Mouse (Mus musculus): ENCODE data around the gene T. TPM values are rescaled to one million over a fixed set of nuclear protein-coding genes. Genes with fewer than 3 reads are reported as not detected.

T gene
- total RNA-seq, 2 experiments from 2014 or later = not detected

DNA sequence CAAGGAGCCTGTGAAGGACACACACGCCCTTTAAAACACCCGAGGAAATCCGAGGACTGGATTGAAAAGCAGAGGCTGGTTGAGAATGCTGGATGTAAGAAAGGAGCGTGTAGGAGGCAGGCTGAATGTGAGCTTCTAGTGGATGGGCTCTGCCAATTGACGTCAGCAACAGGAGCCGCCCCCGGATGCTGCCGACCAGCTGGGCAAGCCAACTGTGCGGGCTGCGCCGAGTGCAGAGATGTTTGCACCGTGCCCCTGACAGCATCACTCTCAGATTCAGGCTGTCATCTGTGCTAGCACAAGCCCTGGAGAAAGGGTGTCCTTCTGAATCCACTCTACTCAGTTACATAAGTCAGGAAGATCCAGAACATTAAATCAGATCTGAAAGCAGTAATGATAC is 53.6 kb downstream of the T start:
- H3K4me3 ChIP-seq = no peak overlapping the region; the same call in 1 of the 2 replicates
- no peak for TF ChIP-seq CTCF (conservative IDR thresholded peaks at IDR 0.05)
- peak; percentile 95 to 97 for DNase-seq (ENCODE audit: low spot score in 2 of 2)
- H3K27ac ChIP-seq = peak overlapping the region; percentile 94

DNA sequence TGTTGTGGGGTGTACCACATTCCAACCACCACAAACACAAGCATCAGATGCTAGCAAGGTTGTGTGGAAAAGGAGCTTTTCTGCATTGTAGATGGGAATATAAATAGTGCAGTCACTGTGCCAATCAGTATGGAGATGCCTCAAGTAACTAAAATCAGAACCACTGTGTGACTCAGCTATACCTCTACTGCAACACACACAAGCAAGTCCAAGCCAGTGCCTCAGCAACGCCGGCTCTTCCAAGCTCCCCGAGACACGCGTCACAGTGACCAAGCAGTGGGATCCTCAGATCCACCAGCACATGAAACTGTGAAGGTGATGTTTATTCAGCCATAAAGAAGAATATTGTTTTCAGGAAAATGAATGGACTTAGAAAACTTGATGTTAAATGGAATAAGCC is 56.7 kb downstream of the T start:
- no peak for TF ChIP-seq CTCF (conservative IDR thresholded peaks at IDR 0.05)
- Histone ChIP-seq H3K4me3 (no peak overlapping the region), H3K27ac (no peak overlapping the region)
- no peak for DNase-seq (ENCODE audit: low spot score in 2 of 2)

Other genes starting within 250 kb of the T start
- gene Ccr6, start 198.4 kb upstream of the T start, total RNA-seq (2021) = under 1 TPM in 1 of 2 experiments, not detected in 1; 0.31 TPM
- 100 to 1,000 TPM; 138 to 143 TPM for gene Mpc1, start 151.5 kb upstream of the T start, total RNA-seq (2021)
- 10 to 100 TPM; 48.4 to 61.5 TPM for gene Sft2d1, start 123.3 kb upstream of the T start, total RNA-seq (2021)
- gene Prr18, start 97.0 kb upstream of the T start, total RNA-seq (2021) = 10 to 100 TPM; 18.0 to 19.3 TPM
- under 1 TPM; 0.37 to 0.97 TPM for gene T2, start 78.4 kb upstream of the T start, total RNA-seq (2021)
- gene Pde10a, start 90.9 kb downstream of the T start, total RNA-seq (2021) = 10 to 100 TPM; 67.6 to 71.6 TPM
- gene Gm17087, start 132.5 kb downstream of the T start, total RNA-seq (2021) = not detected

Measured in layer of hippocampus, adult 2 months (tissue).